Mouse (Mus musculus) bone marrow macrophage, adult 2 months (primary cell): ENCODE measurements around the gene Syn3.

Experiments
- CTCF ChIP-seq: IDR thresholded peaks from 2 replicates; pipeline ENCODE4 v1.5.1; 2012; ENCODE audit warnings: low read depth, mild to moderate bottlenecking, low read length, moderate library complexity
- POLR2A ChIP-seq: IDR thresholded peaks from 2 replicates; pipeline ENCODE4 v1.6.1; 2012; ENCODE audit warnings: mild to moderate bottlenecking, low read depth, low read length, borderline replicate concordance

DNA sequence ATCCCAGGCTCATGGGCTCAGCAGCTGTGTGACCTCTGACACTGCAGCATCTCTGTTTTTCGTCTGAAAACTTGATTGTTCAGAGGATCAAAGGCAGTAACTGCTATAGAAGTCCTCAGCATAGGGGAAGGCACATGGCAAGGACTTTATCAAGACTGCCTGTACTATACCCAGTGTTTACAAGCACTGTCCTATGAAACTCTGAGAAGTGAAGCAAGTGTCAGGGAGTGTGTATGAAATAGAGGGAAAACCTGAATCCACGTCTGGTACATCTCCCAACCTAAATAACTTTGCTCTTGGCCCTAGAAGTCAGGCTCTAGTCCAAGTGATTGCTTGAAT, 116.8 kb downstream of the Syn3 start:
- TF ChIP-seq POLR2A: no peak
- no peak for TF ChIP-seq CTCF
